Mouse (Mus musculus) intestine, embryonic 14.5 days (tissue): ENCODE data around the gene Msl3l2. TPM values are rescaled to one million over a fixed set of nuclear protein-coding genes. Genes with fewer than 3 reads are reported as not detected.
A peak's percentile ranks its signal among the peaks of the same experiment; 100 is the strongest.

Experiments
- ATAC-seq: fragments of 200-750 bp; cut with Nextera tagmentation; replicated peaks from 2 replicates; pipeline ENCODE4 v1.8.0; 2017; ENCODE audit warnings: low read depth, moderate number of reproducible peaks, moderate TSS enrichment, moderate library complexity; ENCODE audit not compliant: low FRiP score, low TSS enrichment
- DNase-seq: peaks from one replicate; pipeline ENCODE4 v3.0.0-alpha.2; 2018; ENCODE audit warnings: low spot score
- H3K27ac ChIP-seq: fragments of 300-500 bp; sonication (generic); 2 replicates; pipeline ENCODE4 v1.5.1; 2014; ENCODE audit warnings: low read depth, mild to moderate bottlenecking, control low read depth
- H3K27me3 ChIP-seq: fragments of 300-500 bp; sonication (generic); replicated peaks from 2 replicates; pipeline ENCODE4 v1.6.1; 2014; ENCODE audit warnings: low read length, control low read depth; ENCODE audit not compliant: control insufficient read depth, insufficient read depth
- H3K36me3 ChIP-seq: fragments of 300-500 bp; sonication (generic); 2 replicates; pipeline ENCODE4 v1.6.1; 2014; ENCODE audit warnings: low read length, control low read depth; ENCODE audit not compliant: control insufficient read depth, insufficient read depth
- H3K4me1 ChIP-seq: fragments of 300-500 bp; sonication (generic); replicated peaks from 2 replicates; pipeline ENCODE4 v1.6.1; 2014; ENCODE audit warnings: low read length, control low read depth, mixed read lengths; ENCODE audit not compliant: control insufficient read depth, insufficient read depth
- H3K4me2 ChIP-seq: fragments of 300-500 bp; sonication (generic); 2 replicates; pipeline ENCODE4 v1.6.1; 2014; ENCODE audit warnings: low read length
- H3K4me3 ChIP-seq: fragments of 300-500 bp; sonication (generic); 2 replicates; pipeline ENCODE4 v1.5.1; 2014; ENCODE audit warnings: low read depth, low read length, control low read depth, mixed read lengths
- H3K9ac ChIP-seq: fragments of 300-500 bp; sonication (generic); 2 replicates; pipeline ENCODE4 v1.6.1; 2014; ENCODE audit warnings: mild to moderate bottlenecking, low read length
- H3K9me3 ChIP-seq: fragments of 300-500 bp; sonication (generic); 2 replicates; pipeline ENCODE4 v1.6.1; 2016; ENCODE audit warnings: low read length, control low read depth; ENCODE audit not compliant: control insufficient read depth
- WGBS: fragments of 180-500 bp; shearing (Covaris S2); extraction: QIAGEN DNeasy Blood & Tissue Kit; methylation state at CpG from one replicate; pipeline ENCODE4 v1.1.7; 2014; 5-methylcytosine and 5-hydroxymethylcytosine counted together
- polyA plus RNA-seq: library from polyadenylated mRNA; unstranded; fragments of >200 nt; fragmentation: Nextera tagmentation; extraction: Ambion mirVana; gene quantifications from 2 replicates; pipeline ENCODE4 v1.2.1, GENCODE M21; 2014

Gene Msl3l2
- polyA plus RNA-seq: 5.0 and 5.9 TPM in 2 replicates

GRCm38 (mm10) chr10:56106333-56106995 is at the start of gene Msl3l2:
Msl3l2 (plus strand) TSS chr10:56106917.
- peak within 1 kb of the TSS; percentile 34; the same call in 1 of the 2 replicates for H3K9ac ChIP-seq
- ATAC-seq: peak; percentile 79
- no peaks in the 10 kb centered on the region for H3K36me3 ChIP-seq
- peak; percentile 82 for DNase-seq
- H3K9me3 ChIP-seq: no peaks in the 10 kb centered on the region
- H3K27ac ChIP-seq: no peak within 1 kb of the TSS
- no peaks in the 10 kb centered on the region for H3K27me3 ChIP-seq
- H3K4me3 ChIP-seq: peak within 1 kb of the TSS; percentile 20
- no peaks in the 10 kb centered on the region for H3K4me1 ChIP-seq
- peak within 1 kb of the TSS; percentile 43 for H3K4me2 ChIP-seq
- WGBS: 24% methylated on average over 18 of the region's 18 CpGs

GRCm38 (mm10) chr10:56058979-56059422 is 47.7 kb upstream of the Msl3l2 start:
- no peak overlapping the region for H3K4me3 ChIP-seq
- H3K4me1 ChIP-seq: no peaks in the 10 kb centered on the region
- DNase-seq (no peak), ATAC-seq (no peak)
- H3K9me3 ChIP-seq: no peaks in the 10 kb centered on the region
- no peaks in the 10 kb centered on the region for H3K27me3 ChIP-seq
- WGBS: 69% methylated on average over 3 of the region's 3 CpGs
- no peak overlapping the region for H3K4me2 ChIP-seq
- H3K9ac ChIP-seq: no peak overlapping the region
- no peak overlapping the region for H3K27ac ChIP-seq
- H3K36me3 ChIP-seq: no peaks in the 10 kb centered on the region

- H3K9me3 ChIP-seq: no peaks in the 10 kb centered on the region
- H3K9ac ChIP-seq: no peak overlapping the region
- H3K4me2 ChIP-seq: no peak overlapping the region
- 83% methylated on average over 2 of the region's 2 CpGs for WGBS
- no peaks in the 10 kb centered on the region for H3K36me3 ChIP-seq
- no peaks in the 10 kb centered on the region for H3K27me3 ChIP-seq
- no peaks in the 10 kb centered on the region for H3K4me1 ChIP-seq
- ATAC-seq (no peak), DNase-seq (no peak)
- no peak overlapping the region for H3K27ac ChIP-seq
- no peak overlapping the region for H3K4me3 ChIP-seq
These were observed 45.4 kb upstream of the Msl3l2 start for GRCm38 (mm10) chr10:56061238-56061830.

- Histone ChIP-seq H3K4me2 (no peak overlapping the region), H3K4me3 (no peak overlapping the region), H3K27ac (no peak overlapping the region), H3K27me3 (no peaks in the 10 kb centered on the region), H3K9ac (no peak overlapping the region), H3K4me1 (no peaks in the 10 kb centered on the region), H3K36me3 (no peaks in the 10 kb centered on the region), H3K9me3 (no peaks in the 10 kb centered on the region)
- ATAC-seq (no peak), DNase-seq (no peak)
- 89% methylated on average over 2 of the region's 2 CpGs for WGBS
These were observed 44.0 kb upstream of the Msl3l2 start for GRCm38 (mm10) chr10:56062746-56063145.

GRCm38 (mm10) chr10:56089714-56090113 is 17.0 kb upstream of the Msl3l2 start:
- no peak for ATAC-seq
- H3K4me1 ChIP-seq: no peaks in the 10 kb centered on the region

GRCm38 (mm10) chr10:56094586-56094985 is 12.1 kb upstream of the Msl3l2 start:
- Histone ChIP-seq H3K27ac (no peak overlapping the region), H3K9me3 (no peaks in the 10 kb centered on the region), H3K36me3 (no peaks in the 10 kb centered on the region), H3K27me3 (no peaks in the 10 kb centered on the region), H3K4me2 (no peak overlapping the region), H3K9ac (no peak overlapping the region), H3K4me1 (no peaks in the 10 kb centered on the region), H3K4me3 (no peak overlapping the region)
- DNase-seq (no peak), ATAC-seq (no peak)
- WGBS: 86% methylated on average over 5 of the region's 5 CpGs

More at GRCm38 (mm10) chr10:56089714-56090113, 17.0 kb upstream of the Msl3l2 start:
- Histone ChIP-seq H3K9me3 (no peaks in the 10 kb centered on the region), H3K4me2 (no peak overlapping the region), H3K27me3 (no peaks in the 10 kb centered on the region), H3K9ac (no peak overlapping the region), H3K27ac (no peak overlapping the region), H3K36me3 (no peaks in the 10 kb centered on the region), H3K4me3 (no peak overlapping the region)
- WGBS: 73% methylated on average over 4 of the region's 4 CpGs
- no peak for DNase-seq

- ATAC-seq: no peak
- H3K4me1 ChIP-seq: no peaks in the 10 kb centered on the region
- no peak overlapping the region for H3K9ac ChIP-seq
- no peak overlapping the region for H3K4me3 ChIP-seq
- no peak for DNase-seq
- no peaks in the 10 kb centered on the region for H3K9me3 ChIP-seq
- H3K27me3 ChIP-seq: no peaks in the 10 kb centered on the region
- H3K27ac ChIP-seq: no peak overlapping the region
- no peaks in the 10 kb centered on the region for H3K36me3 ChIP-seq
- no peak overlapping the region for H3K4me2 ChIP-seq
These were observed 10.0 kb upstream of the Msl3l2 start for GRCm38 (mm10) chr10:56096757-56097156.

GRCm38 (mm10) chr10:56099126-56099525 is 7.6 kb upstream of the Msl3l2 start:
- ATAC-seq (no peak), DNase-seq (no peak)
- Histone ChIP-seq H3K27ac (no peak overlapping the region), H3K4me1 (no peaks in the 10 kb centered on the region), H3K27me3 (no peaks in the 10 kb centered on the region), H3K36me3 (no peaks in the 10 kb centered on the region), H3K9ac (no peak overlapping the region), H3K9me3 (no peaks in the 10 kb centered on the region), H3K4me2 (no peak overlapping the region), H3K4me3 (no peak overlapping the region)
- WGBS: 79% methylated on average over 3 of the region's 3 CpGs
